Mouse (Mus musculus) ovary, adult 18-20 months (tissue): ENCODE measurements around the gene Eif2s2.
"Not testable (repeated sequence)": the region's sequence is repeated elsewhere in the genome, so short reads cannot be mapped to it uniquely, and the experiment has no call there.

ENCODE experiments used
- DNase-seq: peaks from one replicate; pipeline ENCODE4 v3.0.0; 2022; ENCODE audit warnings: low spot score, mixed read lengths

Gene Eif2s2

GRCm38 (mm10) chr2:154892201-154893044 is at the start of gene Eif2s2:
Gene Eif2s2 (minus strand): TSS chr2:154892935.
- DNase-seq, result peak; percentile 96

GRCm38 (mm10) chr2:154941952-154942351 is 49.2 kb upstream of the Eif2s2 start:
- no peak for DNase-seq

GRCm38 (mm10) chr2:154937547-154938390 is 45.0 kb upstream of the Eif2s2 start:
- no peak for DNase-seq

- DNase-seq, result no peak
Observed at GRCm38 (mm10) chr2:154936536-154937155, 43.9 kb upstream of the Eif2s2 start.

GRCm38 (mm10) chr2:154936106-154936505 is 43.4 kb upstream of the Eif2s2 start:
- DNase-seq, result no peak

GRCm38 (mm10) chr2:154933884-154934283 is 41.1 kb upstream of the Eif2s2 start:
- DNase-seq, result no peak

GRCm38 (mm10) chr2:154928298-154928697 is 35.6 kb upstream of the Eif2s2 start:
- no peak for DNase-seq

GRCm38 (mm10) chr2:154926843-154927242 is 34.1 kb upstream of the Eif2s2 start:
- no peak for DNase-seq

- no peak for DNase-seq
Observed at GRCm38 (mm10) chr2:154925411-154926031, 32.8 kb upstream of the Eif2s2 start.

GRCm38 (mm10) chr2:154922134-154922533 is 29.4 kb upstream of the Eif2s2 start:
- DNase-seq, result not testable (repeated sequence)

GRCm38 (mm10) chr2:154920896-154921295 is 28.2 kb upstream of the Eif2s2 start:
- DNase-seq, result no peak

- no peak for DNase-seq
Observed at GRCm38 (mm10) chr2:154917866-154918641, 25.3 kb upstream of the Eif2s2 start.

- no peak for DNase-seq
Observed at GRCm38 (mm10) chr2:154916547-154916946, 23.8 kb upstream of the Eif2s2 start.

GRCm38 (mm10) chr2:154915922-154916541 is 23.3 kb upstream of the Eif2s2 start:
- no peak for DNase-seq

- DNase-seq, result no peak
Observed at GRCm38 (mm10) chr2:154909789-154910188, 17.1 kb upstream of the Eif2s2 start.

- DNase-seq, result not testable (repeated sequence)
Observed at GRCm38 (mm10) chr2:154908223-154908622, 15.5 kb upstream of the Eif2s2 start.

GRCm38 (mm10) chr2:154905796-154906195 is 13.1 kb upstream of the Eif2s2 start:
- no peak for DNase-seq

- DNase-seq, result no peak
Observed at GRCm38 (mm10) chr2:154902111-154902510, 9.4 kb upstream of the Eif2s2 start.

- not testable (repeated sequence) for DNase-seq
Observed at GRCm38 (mm10) chr2:154899412-154899811, 6.7 kb upstream of the Eif2s2 start.

- DNase-seq, result not testable (repeated sequence)
Observed at GRCm38 (mm10) chr2:154899004-154899403, 6.3 kb upstream of the Eif2s2 start.

GRCm38 (mm10) chr2:154893548-154893947 is 813 bp upstream of the Eif2s2 start:
- DNase-seq, result no peak
